Mouse (Mus musculus) layer of hippocampus, postnatal 36 days (tissue): ENCODE data around the gene Nudt6. TPM values are rescaled to one million over a fixed set of nuclear protein-coding genes. Genes with fewer than 3 reads are reported as not detected.

Experiments used
- DNase-seq, 2 experiments: peaks; one replicate each; pipeline ENCODE4 v3.0.0; 2022
- total RNA-seq, 2 experiments: library from RNA; stranded (reverse); gene quantifications; 2 replicates each; pipeline ENCODE4 v1.2.3; 2021

The Nudt6 gene
- total RNA-seq, 2 experiments from 2014 or later, result 4.5 to 5.4 TPM

DNA sequence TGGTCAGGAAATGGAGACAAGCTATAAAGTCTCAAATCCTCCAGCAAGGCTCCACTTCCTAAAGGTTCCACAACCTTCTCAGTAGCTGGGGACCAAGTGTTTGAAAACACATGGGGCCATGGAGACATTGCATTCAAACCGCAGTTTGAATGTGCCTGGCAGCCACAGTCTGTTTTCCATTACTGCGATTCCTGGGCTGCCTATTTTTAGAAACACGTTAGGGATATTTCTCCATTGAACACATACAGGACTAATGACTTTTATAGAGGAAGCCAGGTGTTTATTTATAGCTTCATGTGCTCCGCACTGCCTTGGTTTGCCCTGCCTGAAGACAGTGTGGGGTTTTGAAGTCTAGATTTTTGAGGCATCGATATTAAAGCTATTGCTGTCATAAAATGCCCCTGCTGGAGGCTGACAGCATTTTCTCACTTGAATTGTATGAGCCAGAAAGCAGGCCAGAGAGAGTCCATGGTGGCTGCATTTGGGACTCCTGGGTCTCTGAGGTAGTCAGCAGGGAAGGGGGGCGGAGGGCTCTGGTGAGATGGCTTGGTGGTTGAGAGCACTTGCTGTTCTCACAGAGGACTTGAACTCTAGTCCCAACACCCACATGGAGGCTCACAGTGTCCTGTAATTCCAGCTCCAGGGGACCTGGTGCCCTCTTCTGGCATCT lies 36.8 kb downstream of the Nudt6 start:
- DNase-seq, result no peak

DNA sequence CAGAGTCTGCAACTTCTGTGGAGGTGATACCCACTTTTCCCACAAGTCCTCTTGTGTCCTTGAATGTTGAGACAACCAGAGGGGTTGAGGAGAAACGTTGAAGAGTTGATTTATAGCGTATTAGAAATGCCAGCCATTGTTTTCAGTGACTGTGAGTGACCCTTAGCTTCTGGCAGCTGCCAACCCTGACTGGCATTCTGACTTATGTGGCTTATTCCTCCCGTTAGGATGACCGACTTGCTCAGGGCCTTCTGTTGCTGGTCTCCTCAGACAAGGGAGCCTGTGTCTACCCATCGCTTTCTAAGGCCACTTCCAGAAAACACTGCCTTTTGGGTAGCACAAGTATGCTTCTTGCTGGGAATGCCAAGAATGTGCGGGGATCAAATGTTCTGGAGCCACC lies 38.6 kb downstream of the Nudt6 start:
- DNase-seq, result no peak

DNA sequence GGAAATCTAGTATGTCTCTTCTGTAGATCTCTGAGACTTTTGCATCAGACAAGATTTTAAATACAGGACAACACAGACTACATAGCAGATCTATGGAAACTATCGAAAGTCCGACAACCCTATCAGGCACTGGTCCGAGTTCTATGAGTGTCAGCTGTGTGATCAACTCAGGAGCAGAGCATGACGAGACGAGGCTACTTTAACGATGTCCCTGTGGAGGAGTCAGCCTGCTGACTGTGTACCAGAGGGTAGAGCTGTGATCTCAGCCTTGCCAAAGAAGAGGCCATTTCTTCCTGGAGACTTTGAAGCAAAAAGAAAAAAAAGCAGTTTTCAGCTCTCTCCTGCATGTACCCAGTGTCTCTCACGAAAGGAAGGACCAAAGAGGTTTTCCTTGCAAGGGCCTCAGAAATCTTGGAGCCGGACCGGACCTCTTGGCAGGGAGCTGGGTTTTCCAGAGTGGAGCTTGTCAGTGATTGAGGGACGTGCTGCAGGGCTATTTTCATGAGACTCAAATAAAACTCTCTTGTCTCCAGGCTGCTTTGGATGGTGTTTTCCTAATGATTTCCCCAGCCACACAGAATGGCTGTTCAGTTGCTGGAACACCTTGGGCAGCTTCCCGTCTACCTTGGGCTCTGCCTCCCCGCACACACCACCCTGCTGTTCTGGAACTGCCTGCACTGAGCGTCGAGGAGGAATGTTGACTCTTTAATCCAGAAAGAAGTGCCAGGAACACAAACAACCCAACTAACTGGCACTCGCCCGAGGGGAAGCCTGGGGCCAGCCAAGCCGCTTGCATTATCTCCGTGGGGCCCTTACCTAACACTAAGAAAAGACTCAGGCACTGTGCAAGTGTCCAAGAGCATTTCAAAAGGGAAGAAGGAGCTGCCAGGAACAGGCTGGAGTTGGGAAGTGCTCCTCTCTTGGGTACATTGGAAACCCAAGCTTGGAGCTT lies 39.8 kb downstream of the Nudt6 start:
- peak in 1 of 2 experiments; percentile 17 for DNase-seq

DNA sequence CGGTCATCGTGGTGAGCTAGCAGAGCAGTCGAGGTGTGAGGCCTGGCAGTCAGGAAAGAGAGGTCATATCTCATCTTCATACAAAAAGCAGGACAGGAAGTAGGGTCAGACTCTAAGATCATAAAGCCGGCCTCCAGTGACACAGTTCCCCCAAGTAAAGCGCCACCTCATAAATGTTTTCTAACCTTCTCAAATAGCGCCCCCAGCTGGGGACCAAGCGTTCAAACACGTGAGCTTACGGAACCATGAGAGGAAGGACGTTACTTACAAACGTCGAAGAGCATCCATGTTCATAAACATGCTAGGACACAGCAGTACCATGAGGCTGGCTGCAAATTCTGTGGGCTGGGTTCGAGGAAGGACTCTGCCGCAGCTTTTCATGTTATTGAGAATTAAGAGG lies 40.8 kb downstream of the Nudt6 start:
- DNase-seq, result no peak

DNA sequence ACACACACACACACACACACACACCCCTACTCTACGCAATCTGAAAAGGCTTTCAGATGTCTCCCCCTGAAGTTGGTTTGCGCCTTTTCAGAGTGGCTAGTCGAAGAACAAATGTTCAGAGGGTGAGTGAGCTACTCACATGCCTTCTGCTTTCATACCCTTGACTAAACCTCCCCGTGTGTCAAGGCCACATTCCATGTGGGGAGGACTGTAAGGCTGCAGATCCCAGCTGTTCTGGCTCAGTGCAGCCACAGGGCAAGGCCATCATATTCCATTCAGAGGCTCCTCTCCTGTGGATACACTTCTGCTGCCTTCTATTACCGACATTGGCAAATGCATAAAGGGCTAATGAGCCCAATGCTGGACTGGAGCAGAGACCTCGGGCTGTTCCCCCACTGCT lies 41.6 kb downstream of the Nudt6 start:
- no peak for DNase-seq

DNA sequence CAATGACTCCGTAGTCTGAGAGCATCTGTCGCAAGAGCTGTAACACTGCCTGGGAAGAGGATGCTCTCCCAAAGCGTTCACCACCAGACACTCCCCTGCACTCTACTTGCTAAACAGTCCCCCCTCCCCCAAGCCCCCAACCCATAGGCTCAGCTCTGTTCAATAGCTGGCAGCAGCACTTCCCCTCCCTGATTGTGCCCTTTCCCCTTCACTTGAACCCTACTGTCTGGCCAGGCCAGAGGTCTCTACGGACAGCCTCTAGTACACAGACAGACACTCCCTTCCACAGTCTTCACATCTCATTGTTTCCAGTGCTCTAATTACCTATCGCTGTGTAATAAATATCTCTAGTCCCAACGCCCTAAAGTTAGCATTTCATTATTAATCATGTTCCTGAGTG lies 42.1 kb downstream of the Nudt6 start:
- no peak for DNase-seq

DNA sequence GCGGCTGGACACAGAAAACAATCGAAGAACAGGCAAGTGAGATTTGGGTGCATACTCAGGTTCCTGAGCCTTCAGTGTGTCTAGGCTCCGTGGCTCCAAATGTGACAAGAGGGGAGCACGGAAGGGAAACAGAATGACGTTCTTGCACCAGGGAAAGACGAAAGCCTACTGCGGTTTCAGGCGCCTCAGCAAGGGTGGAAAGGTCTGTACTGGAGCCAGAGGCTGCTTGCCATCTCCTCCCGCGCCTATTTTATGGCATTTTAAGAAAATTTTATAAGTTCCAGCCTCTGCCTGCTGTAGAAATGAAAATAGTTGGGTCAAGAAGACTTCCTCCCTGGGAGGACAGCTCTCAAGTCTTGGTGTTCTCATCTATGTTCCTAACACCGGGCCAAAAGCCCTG lies 46.3 kb downstream of the Nudt6 start:
- DNase-seq, result no peak

DNA sequence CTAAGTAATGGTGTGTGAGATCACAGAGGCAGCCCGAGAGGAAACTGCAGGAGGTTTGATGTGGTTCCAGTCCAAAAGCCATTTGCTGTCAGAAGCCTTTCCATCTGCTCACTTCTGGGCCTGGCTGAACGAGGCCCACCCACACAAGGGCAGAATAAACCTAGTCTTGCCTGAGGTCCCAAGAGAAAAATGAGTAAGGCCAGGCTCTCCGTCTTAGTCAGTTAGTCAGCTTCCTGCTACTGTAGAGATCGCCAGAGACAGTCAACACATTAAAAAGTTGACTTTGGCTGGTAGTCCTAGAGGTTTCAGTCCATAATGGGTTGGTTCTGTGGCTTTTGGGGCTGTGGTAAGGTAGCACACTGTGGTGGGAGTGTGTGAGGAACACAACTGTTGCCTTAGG lies 49.6 kb downstream of the Nudt6 start:
- no peak for DNase-seq

DNA sequence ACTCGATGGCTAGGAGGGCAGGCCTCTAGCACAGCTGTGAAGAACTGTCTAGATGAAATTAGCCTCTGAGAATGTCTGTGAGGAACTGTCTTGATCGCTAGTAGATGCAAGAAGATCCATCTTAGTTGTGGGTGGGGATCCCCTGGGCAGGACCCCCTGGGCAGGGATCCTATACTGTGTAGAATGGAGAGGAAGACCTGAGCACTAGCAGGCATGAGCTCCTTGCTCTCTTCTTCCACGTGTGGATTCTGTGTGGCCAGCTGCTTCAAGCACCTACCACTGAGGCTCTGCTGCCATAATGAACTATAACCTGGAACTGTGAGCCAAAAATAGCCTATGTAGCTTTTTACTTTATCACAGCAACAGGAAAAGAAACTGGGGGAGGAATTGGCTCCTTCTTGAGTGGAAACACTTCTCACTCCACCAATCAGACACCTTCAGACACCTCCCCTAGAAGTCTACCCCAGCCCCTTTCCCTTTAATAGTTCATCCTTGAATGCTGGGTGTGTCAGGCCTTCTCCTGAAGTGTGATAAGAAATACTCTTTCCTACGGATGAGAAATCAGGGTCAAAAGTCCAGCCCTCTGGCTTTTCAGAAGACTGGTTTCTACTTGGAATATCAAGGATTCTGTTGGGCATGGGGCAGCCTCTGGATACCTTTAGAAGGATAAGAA lies 53.5 kb downstream of the Nudt6 start:
- DNase-seq, result no peak

DNA sequence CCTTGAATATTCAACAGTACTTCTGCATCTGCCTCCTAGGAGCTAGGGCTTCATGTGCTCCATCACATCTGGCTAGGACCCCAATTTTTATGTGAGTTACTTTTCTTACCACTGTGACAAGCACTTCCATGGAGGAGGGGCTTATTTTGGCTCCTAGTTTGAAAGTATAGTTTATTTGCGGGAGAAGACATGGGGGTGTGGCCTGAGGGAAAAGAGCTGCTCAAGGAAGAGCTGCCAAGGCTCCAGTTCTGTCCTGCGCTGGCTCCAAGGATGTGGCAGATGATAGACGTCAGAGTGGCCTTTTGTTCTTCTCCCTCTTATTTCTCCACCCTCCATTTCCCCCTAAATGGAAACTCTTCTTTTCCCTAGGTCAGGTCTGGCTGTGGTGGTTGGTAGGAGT lies 54.0 kb downstream of the Nudt6 start:
- no peak for DNase-seq

DNA sequence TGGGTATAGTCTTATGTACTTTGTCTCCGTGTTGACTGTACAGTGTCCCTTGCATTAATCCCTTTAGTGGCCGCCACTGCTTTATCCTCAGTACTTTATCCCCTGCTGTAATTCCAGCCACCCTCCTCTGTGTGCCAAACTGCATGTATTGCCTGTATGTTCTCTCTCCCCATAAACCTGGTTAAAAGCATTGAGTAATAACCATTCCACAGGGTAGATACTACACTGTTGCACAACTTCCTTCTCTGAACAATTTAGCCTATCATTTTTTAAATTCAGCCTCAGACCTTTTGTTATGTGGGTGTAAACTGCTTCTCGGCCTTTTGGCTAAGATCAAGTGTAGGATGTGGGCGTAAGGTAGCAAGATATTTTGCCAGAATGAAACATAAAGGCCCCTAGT lies 54.9 kb downstream of the Nudt6 start:
- no peak for DNase-seq

DNA sequence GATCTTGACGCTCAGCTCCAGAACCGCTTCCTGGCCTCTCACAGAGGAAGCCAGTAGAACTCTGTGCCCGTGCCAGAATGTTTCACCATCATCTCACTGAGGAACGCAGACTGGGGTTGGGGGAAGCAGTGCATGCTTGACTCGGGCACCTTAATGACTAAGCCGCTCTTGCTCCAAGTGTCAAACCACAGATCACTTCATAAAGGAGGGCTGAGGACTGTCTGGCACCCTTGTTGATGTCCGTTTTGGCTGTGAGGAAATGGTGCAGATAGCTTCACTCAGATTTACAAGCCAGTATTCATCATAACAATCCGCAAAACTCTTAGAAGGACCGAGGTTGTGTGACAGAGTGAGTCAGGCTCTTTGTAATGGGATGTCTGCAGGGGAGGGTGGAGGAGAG lies 59.3 kb downstream of the Nudt6 start:
- no peak for DNase-seq

Other genes with a start within 250 kb of the Nudt6 start
- gene Il21, start 187.6 kb downstream of the Nudt6 start, total RNA-seq, result not detected
- gene Bbs12, start 107.7 kb downstream of the Nudt6 start, total RNA-seq, result 1 to 10 TPM; 5.8 to 7.5 TPM
- gene Cetn4, start 107.5 kb downstream of the Nudt6 start, total RNA-seq, result 10 to 100 TPM in 1 of 2 experiments, 1 to 10 TPM in 1; 8.9 to 10.5 TPM
- gene Fgf2, start 71.9 kb downstream of the Nudt6 start, total RNA-seq, result 1 to 10 TPM; 7.3 to 8.5 TPM
- 10 to 100 TPM; 19.6 to 26.2 TPM for gene Spata5, start 315 bp downstream of the Nudt6 start, total RNA-seq
- gene Spry1, start 219.7 kb upstream of the Nudt6 start, total RNA-seq, result 10 to 100 TPM; 13.3 to 13.8 TPM